Mouse (Mus musculus) spleen, adult 2 months (tissue): ENCODE data around the gene Trim59. TPM values are rescaled to one million over a fixed set of nuclear protein-coding genes. Genes with fewer than 3 reads are reported as not detected.

ENCODE experiments used
- DNase-seq, 2 experiments: peaks; one replicate each; pipeline versions ENCODE4 v3.0.0 to v3.0.0-alpha.2; 2012 to 2021; ENCODE audit warnings: low spot score in 2 of 2, low read depth in 1 of 2
- H3K27ac ChIP-seq: fragments of 200-500 bp; 2 replicates; pipeline ENCODE4 v1.5.1; 2012; ENCODE audit warnings: low read length, inconsistent platforms; ENCODE audit not compliant: insufficient read depth
- H3K27me3 ChIP-seq: fragments of 200-500 bp; 2 replicates; pipeline ENCODE4 v1.6.1; 2012; ENCODE audit warnings: mild to moderate bottlenecking, moderate library complexity, low read length, inconsistent platforms; ENCODE audit not compliant: control insufficient read depth, insufficient read depth
- H3K36me3 ChIP-seq: fragments of 200-500 bp; 2 replicates; pipeline ENCODE4 v1.6.1; 2012; ENCODE audit warnings: mild to moderate bottlenecking, low read length, inconsistent platforms; ENCODE audit not compliant: control insufficient read depth, insufficient read depth
- H3K4me1 ChIP-seq: fragments of 200-500 bp; 2 replicates; pipeline ENCODE4 v1.6.1; 2011; ENCODE audit warnings: inconsistent platforms; ENCODE audit not compliant: control insufficient read depth, insufficient read depth, insufficient read length
- H3K4me3 ChIP-seq: fragments of 200-500 bp; 2 replicates; pipeline ENCODE4 v1.5.1; 2011; ENCODE audit warnings: mild to moderate bottlenecking, inconsistent platforms; ENCODE audit not compliant: insufficient read depth, insufficient read length; ENCODE audit errors: extremely low read depth
- CTCF ChIP-seq: fragments of 200-500 bp; IDR thresholded peaks from 2 replicates; pipeline ENCODE4 v1.5.1; 2011; ENCODE audit warnings: mild to moderate bottlenecking, inconsistent platforms; ENCODE audit not compliant: insufficient read depth, insufficient read length, insufficient replicate concordance; ENCODE audit errors: extremely low read depth
- POLR2A ChIP-seq: fragments of 200-500 bp; IDR thresholded peaks from 2 replicates; pipeline ENCODE4 v1.6.1; 2011; ENCODE audit warnings: low read depth, low read length, inconsistent platforms
- WGBS: fragments of 180-500 bp; shearing (Covaris S2); methylation state at CpG from one replicate; pipeline ENCODE4 v1.1.7; 2018; 5-methylcytosine and 5-hydroxymethylcytosine counted together
- polyA plus RNA-seq: library from polyadenylated mRNA; depleted of rRNA; stranded (reverse); fragments of >200 nt; gene quantifications from 2 replicates; pipeline ENCODE4 v1.2.3, GENCODE M21; 2012

Gene Trim59
- polyA plus RNA-seq, 1 experiment: 3.7 TPM

DNA sequence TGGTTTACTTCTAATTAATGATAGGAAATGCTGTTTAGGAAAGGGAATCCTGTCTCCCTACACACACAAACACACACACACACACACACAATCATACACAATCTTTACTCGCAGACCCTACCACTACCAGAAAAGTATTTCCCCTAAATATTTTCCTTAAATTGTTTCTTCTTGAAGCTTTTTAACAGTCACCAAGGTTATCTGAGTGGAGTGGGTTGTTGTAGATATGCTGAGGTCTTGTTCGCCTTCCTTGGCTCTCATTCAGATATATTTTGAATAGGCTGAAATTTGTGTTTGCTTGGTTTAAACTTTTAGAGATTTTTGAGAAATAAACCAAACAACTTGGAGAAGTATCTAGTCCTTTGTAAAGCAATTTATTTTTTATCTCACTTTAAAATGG lies 35.7 kb downstream of the Trim59 start:
- TF ChIP-seq CTCF (no peak), POLR2A (no peak)
- no peak for DNase-seq
- H3K27me3 ChIP-seq: no peaks in the 10 kb centered on the region
- H3K4me3 ChIP-seq: no peak overlapping the region
- peaks cover 6% of the 10 kb centered on the region for H3K36me3 ChIP-seq
- peaks cover 3% of the 10 kb centered on the region for H3K4me1 ChIP-seq
- 61% methylated on average over 2 of the region's 2 CpGs for WGBS
- no peak overlapping the region; the same call in 1 of the 2 replicates for H3K27ac ChIP-seq

- no peak for TF ChIP-seq POLR2A
- no peak for TF ChIP-seq CTCF
- Histone ChIP-seq H3K27me3 (no peaks in the 10 kb centered on the region), H3K4me1 (no peaks in the 10 kb centered on the region), H3K27ac (peak overlapping the region; percentile 96), H3K36me3 (peaks cover 4% of the 10 kb centered on the region; the same call in 1 of the 2 replicates), H3K4me3 (peak overlapping the region; percentile 96)
- DNase-seq: peak in 1 of 2 experiments; percentile 5
- 1% methylated on average over 21 of the region's 21 CpGs for WGBS
Observed at GRCm38 (mm10) chr3:69006246-69006760, 38.3 kb downstream of the Trim59 start.

DNA sequence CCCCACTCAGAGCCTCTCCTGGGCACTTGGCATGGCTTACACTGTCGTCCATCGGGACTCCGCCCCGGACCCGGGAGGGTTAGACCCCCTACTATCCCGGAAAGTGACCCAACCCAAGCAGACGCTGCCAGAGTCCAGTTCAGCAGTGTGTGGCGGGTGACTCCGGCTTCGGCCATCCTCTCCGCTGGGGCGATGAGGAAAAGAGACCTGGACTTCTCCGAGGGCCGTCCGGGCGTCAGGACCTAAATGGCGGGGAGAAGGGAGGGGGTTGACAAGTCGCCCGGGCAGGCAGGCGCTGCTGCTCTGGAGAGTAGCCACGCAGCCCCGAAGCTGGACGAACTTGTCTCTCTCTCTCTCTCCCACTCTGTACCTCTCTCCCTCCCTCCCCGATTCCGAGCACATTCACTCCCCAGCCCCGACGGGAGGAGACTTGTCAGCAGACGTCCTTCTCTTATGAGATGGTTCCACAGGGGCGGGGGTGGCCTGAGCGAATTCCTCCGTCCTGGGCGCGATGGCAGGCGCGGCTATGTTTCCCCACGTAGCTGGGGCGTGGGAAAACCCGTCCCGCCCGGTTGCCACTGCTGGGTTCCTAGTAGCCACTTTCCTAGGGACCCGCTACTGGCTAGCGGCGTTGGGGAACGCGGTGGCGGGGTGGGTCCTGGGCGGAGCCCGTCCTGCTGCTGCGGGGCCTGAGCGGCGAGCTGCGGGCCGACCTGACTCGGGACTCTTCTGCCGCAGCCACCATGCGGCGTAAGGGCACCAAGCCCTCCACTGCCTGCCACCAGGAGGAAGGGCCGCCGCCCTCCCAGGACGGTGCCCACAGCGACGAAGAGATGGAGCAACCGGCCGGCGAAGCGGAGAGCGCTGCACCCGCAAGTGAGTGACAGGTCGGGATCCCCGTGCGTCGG lies 39.0 kb downstream of the Trim59 start:
- DNase-seq: peak; percentile 25 to 54
- H3K27me3 ChIP-seq: no peaks in the 10 kb centered on the region
- H3K36me3 ChIP-seq: peaks cover 4% of the 10 kb centered on the region; the same call in 1 of the 2 replicates
- no peaks in the 10 kb centered on the region for H3K4me1 ChIP-seq
- WGBS: under 1% methylated on average over 72 of the region's 72 CpGs
- TF ChIP-seq POLR2A (no peak), CTCF (no peak)
- peak overlapping the region; percentile 96 for H3K27ac ChIP-seq
- peak overlapping the region; percentile 96 for H3K4me3 ChIP-seq

GRCm38 (mm10) chr3:69004437-69005337 lies 39.9 kb downstream of the Trim59 start, which contains the start of the genes Ift80 and Smc4:
Ift80 (minus strand) TSS chr3:69004570.
Smc4 (plus strand) TSS chr3:69004738.
- peak within 1 kb of the TSS; percentile 96 for H3K27ac ChIP-seq
- peak within 1 kb of the TSS; percentile 96 for H3K4me3 ChIP-seq
- H3K4me1 ChIP-seq: no peaks in the 10 kb centered on the region
- peak; percentile 95 to 97 for DNase-seq
- WGBS: under 1% methylated on average over 74 of the region's 76 CpGs
- H3K36me3 ChIP-seq: peaks cover 3% of the 10 kb centered on the region; the same call in 1 of the 2 replicates
- TF ChIP-seq POLR2A (peak; percentile 45; the same call in 1 of the 2 replicates), CTCF (no peak)
- no peaks in the 10 kb centered on the region for H3K27me3 ChIP-seq

- TF ChIP-seq CTCF (no peak), POLR2A (no peak)
- H3K4me1 ChIP-seq: no peaks in the 10 kb centered on the region
- H3K4me3 ChIP-seq: peak overlapping the region; percentile 96
- H3K36me3 ChIP-seq: no peaks in the 10 kb centered on the region
- DNase-seq: no peak
- peak overlapping the region; percentile 59; the same call in 1 of the 2 replicates for H3K27ac ChIP-seq
- H3K27me3 ChIP-seq: no peaks in the 10 kb centered on the region
- WGBS: 2% methylated on average over 7 of the region's 7 CpGs
Observed at GRCm38 (mm10) chr3:69004055-69004436, 40.5 kb downstream of the Trim59 start.

GRCm38 (mm10) chr3:69002781-69003180 lies 41.8 kb downstream of the Trim59 start:
- Histone ChIP-seq H3K36me3 (no peaks in the 10 kb centered on the region), H3K4me1 (no peaks in the 10 kb centered on the region), H3K4me3 (no peak overlapping the region), H3K27me3 (no peaks in the 10 kb centered on the region), H3K27ac (no peak overlapping the region)
- TF ChIP-seq POLR2A (no peak), CTCF (no peak)
- no peak for DNase-seq
- 85% methylated on average over 4 of the region's 4 CpGs for WGBS
